Mouse (Mus musculus) liver, embryonic 18 days (tissue): ENCODE results near the gene 9030624G23Rik. TPM values are rescaled to one million over a fixed set of nuclear protein-coding genes. Genes with fewer than 3 reads are reported as not detected.

Source experiments
- polyA plus RNA-seq: library from polyadenylated mRNA; depleted of rRNA; stranded (reverse); fragments of >200 nt; gene quantifications from 2 replicates; pipeline ENCODE4 v1.2.3, GENCODE M21; 2012; rRNA removed

The 9030624G23Rik gene
- polyA plus RNA-seq, result 0.08 and 0.10 TPM in 2 replicates

DNA sequence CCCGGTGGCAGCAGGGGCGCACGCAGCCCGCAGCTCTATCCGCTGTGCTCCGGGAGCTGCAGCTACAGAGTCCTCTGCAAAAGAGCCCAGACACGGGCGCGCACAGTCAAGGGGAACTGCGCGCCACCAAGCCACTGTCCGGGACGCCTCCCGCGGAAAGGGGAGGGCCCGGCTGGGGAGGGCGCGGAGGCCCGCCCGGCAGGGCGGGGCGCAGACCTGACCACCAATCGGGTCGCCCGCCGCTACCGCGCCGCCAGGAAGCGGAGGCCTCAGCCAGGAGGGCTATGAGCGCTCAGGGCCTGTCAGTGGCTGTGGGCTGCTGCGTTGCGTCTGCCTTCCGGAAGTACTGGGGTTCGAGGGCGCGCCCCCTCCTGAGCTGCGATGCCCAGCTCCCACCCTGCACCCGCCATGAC is at the start of gene 9030624G23Rik:
Gene 9030624G23Rik (minus strand): TSS at position 139 of the 413 bp plus-strand sequence.

